Mouse (Mus musculus): ENCODE measurements at regions not wholly inside any gene's neighbourhood (a gene's known extent, or its start where the extent isn't known, plus 50 kb on each side); places are given as distances from the start of the nearest gene placed in this dataset.

DNA sequence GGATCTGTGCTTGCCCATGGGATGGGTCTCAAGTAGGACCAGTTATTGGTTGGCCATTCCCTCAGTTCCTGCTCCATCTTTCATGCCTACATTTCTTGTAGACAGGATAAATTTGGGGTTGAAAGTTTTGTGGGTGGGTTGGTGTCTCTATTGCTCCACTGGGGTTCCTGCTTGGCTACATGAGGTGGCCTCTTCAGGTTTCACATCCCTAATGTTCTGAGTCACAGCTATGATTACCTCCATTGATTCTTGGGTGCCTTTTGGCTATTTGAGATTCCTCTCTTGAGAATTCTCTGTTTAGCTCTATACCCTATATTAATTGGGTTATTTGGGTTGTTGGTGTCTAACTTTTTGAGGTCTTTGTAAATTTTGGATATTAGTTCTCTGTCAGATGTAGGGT, 125.1 kb upstream of the Rgs1 start:
- TF ChIP-seq TAL1 (conservative IDR thresholded peaks at IDR 0.05; ENCODE audit: low read depth, low read length) (no peak), CTCF (IDR thresholded peaks at IDR 0.05; ENCODE audit: low read depth, low read length) (no peak), GATA1 (IDR thresholded peaks at IDR 0.05; ENCODE audit: borderline replicate concordance, low read length) (no peak)
